Mouse (Mus musculus) adrenal gland (tissue): ENCODE results near the gene Prkar2a.

Source experiments
- intact Hi-C: fragments of 180-260 bp; cut with DNase I; formaldehyde crosslinking; loops from one replicate; pipeline ENCODE4 v1.15.1; 2025

Prkar2a gene

GRCm38 (mm10) chr9:108691846-108692225 is 2.7 kb downstream of the Prkar2a start:
- intact Hi-C loops, result no loop called here

DNA sequence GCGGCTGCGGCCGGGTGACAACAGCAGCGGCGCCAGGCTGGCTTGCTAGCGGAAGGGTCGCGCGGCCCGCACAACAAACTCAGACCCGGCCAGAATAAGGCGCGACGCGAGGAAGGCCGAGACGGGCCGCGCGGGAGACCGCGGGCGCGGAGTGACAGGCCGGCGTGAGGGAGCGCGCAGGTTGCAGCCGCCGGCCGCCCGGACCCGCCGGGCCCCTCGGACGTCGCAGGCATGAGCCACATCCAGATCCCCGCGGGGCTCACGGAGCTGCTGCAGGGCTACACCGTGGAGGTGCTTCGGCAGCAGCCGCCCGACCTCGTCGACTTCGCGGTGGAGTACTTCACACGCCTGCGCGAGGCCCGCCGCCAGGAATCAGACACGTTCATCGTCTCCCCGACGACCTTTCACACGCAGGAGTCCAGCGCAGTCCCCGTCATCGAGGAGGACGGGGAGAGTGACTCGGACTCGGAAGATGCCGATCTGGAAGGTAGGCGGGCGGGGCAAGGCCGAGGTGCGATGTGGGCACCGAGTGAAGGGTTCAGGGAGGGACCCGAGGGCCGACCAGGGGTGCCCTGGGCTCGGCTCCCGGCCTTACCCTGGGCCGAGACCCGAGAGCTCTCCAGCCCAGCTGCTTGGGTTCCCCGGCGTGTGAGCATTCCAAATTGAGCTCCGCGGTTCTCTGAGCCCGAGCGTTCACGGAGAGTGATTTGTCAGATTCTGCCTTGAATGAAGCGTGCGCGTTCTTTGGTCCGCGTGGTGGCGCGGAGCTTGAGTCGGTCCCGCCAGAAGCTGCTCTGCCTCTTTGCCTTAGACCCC is 3.3 kb downstream of the Prkar2a start:
- intact Hi-C loops, result no loop called here

DNA sequence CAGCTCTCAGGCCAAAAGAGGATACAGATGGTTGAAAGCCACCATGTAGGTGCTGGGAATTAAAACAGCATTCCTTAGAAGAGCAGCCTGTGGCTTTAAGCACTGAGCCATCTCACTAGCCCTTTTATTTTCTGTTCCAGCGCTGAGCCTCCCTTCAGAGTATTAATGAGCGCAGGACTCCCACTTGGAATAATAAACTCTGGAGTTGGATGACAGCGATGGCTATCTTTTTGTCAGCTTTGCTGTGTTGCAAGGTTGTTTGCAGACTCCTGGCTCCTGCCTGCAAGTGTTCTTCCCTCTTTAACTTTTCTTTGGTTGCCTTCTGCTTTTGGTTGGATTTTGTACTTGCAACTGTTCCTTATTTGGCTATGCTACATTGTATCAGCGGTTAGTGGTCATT is 4.8 kb downstream of the Prkar2a start:
- intact Hi-C loops, result no loop called here

DNA sequence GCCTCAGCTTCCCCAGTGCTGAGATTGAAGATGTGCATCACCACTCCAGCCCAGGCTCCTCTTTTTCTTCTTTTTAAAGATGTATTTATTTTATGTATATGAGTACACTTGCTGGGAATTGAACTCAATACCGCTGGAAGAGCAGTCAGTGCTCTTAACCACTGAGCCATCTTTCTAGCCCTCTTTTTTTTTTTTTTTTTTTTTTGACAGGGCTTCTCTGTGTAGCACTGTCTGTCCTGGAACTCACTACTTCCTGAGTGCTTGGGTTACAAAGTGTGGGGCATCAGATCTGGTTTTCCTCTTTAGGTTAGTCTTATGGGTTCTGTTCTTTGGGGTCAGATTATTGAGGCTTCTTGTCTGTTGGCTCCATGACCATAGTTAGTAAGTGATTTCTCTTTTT is 5.4 kb downstream of the Prkar2a start:
- intact Hi-C loops, result no loop called here

- intact Hi-C loops, result no loop called here
Observed at GRCm38 (mm10) chr9:108702476-108702875, 13.4 kb downstream of the Prkar2a start.

DNA sequence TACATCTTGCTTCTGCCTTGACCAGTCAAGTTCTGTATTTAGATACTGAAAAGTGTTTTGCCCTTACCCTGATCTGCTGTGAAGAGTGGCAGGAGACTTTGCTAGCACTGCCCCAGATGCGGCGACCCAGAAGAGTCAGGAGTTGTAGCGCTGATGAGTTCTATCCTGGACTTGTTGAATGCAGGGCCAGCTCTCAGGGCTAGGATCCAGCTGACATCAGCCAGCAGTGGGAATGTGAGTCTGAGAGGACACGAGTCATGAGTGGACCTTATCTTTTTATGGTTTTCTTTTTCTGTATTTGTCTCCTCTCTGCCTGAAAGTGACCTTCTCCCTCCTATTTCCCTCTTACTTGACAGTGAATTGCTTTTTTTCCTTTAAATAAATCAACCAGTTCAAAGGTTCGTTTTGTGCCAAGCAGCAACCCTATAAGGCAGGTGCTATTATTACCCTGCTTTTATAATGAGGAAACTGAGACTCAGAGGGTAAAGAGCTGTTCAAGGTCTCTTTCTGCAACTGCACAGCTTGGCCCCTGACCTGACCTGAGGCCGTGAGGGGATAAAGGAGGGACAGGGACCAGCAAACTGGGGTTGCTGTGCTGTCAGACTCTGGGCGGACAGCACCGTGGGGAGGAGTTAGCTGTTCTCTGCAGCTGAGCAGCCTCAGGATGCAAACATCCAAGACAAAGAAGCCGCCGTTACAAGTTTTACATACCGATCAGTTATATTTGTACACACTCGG is 14.4 kb downstream of the Prkar2a start:
- intact Hi-C loops, result no loop called here

GRCm38 (mm10) chr9:108704591-108704990 is 15.5 kb downstream of the Prkar2a start:
- intact Hi-C loops, result no loop called here

GRCm38 (mm10) chr9:108707212-108707611 is 18.1 kb downstream of the Prkar2a start:
- intact Hi-C loops, result no loop called here

GRCm38 (mm10) chr9:108708833-108709232 is 19.7 kb downstream of the Prkar2a start:
- intact Hi-C loops, result no loop called here

- intact Hi-C loops, result no loop called here
Observed at GRCm38 (mm10) chr9:108710767-108711166, 21.7 kb downstream of the Prkar2a start.

GRCm38 (mm10) chr9:108716199-108716598 is 27.1 kb downstream of the Prkar2a start:
- intact Hi-C loops, result no loop called here

- intact Hi-C loops, result no loop called here
Observed at GRCm38 (mm10) chr9:108723751-108724150, 34.6 kb downstream of the Prkar2a start.

DNA sequence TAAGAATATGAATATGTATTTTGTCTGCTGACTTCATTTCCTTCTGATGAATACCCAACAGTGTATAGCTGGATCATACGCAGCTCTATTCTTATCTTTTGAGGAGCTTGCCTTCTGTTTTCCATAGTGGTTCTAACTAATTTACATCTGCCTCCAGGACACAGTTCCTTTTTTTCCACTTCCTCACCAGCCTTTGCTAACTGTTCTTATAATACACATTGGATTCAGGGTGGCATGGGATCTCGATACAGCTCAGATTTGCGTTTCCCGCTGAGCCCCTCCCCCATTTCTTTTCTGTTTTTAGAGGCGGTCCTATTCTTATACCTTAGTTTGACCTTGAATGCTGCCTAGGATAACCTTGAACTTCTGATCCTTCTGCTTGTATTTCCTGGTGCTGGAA is 37.0 kb downstream of the Prkar2a start:
- intact Hi-C loops, result no loop called here

DNA sequence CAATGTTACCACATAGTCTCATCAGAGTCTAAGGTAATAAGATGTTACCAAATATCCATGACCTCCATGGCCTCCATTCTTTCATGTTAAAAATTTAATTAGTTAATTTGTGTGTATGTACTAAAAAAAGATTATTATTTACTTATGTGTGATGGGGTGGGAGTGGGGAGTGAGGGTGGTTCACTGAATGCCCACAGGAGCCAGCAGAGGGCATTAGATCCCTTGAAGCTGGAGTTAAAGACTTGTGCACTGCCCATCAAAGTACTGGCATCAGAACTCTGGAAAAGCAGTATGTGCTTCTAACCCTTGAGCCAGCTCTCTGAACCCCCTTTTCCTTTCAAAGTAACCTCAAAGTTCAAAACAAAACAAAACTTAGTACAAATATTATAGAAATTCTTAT is 39.9 kb downstream of the Prkar2a start:
- intact Hi-C loops, result no loop called here

DNA sequence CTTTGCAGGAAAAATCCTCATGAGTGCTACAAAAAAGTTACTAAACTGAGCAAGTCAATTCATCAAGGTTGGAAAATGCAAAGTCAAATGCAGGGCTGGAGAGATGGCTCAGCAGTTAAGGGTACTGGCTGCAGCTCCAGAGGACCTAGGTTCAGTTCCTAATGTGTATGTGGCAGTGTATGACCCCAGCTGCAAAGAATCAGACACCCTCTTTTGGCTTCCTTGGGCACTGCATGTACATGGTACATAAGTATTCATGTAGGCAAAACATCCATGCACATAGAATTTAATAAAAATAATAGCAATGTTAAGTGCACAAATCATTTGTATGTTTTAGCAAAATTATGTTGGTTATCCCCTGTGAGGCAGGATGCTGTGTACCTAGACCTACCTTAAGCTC is 43.3 kb downstream of the Prkar2a start:
- intact Hi-C loops, result no loop called here

DNA sequence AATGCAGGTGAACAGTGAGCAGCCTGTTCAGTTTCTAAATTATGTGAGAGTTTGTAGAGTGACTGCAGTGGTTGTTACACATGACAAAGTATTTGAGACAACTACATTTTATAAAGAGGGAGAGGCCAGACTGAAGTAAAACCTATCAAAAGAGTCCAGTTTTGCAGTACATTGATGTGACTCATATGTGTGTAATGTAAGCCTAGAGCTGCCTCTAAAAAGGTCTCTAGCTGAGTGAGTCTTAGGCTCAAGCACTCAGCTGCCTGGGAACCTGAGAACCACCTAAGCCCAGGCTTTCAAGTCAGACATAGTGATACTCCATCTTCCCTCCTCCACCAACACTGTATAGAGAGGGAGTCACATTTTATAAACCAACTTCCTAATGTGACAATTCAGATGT is 45.5 kb downstream of the Prkar2a start:
- intact Hi-C loops, result no loop called here

GRCm38 (mm10) chr9:108739239-108739638 is 50.1 kb downstream of the Prkar2a start:
- intact Hi-C loops, result no loop called here

DNA sequence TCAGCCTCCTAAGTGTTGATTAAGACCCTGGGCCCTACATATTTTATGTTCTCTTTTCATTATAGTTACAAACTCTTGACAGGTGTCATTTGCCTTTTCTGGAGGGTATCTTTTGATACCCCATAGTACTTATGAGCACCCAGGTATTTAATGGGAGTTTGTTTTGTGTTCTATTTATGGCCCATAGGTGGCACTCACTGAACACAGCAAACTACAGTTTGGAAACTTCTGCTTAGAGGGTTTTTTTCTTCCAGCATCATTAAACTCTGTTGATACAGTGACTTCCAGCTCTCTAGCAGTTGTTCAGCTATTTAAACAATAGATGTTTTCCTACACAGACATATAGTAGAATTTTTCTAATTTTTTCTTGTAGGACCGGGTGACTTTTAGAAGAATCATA is 50.9 kb downstream of the Prkar2a start:
- intact Hi-C loops, result no loop called here

- intact Hi-C loops, result no loop called here
Observed at GRCm38 (mm10) chr9:108742048-108742447, 52.9 kb downstream of the Prkar2a start.

DNA sequence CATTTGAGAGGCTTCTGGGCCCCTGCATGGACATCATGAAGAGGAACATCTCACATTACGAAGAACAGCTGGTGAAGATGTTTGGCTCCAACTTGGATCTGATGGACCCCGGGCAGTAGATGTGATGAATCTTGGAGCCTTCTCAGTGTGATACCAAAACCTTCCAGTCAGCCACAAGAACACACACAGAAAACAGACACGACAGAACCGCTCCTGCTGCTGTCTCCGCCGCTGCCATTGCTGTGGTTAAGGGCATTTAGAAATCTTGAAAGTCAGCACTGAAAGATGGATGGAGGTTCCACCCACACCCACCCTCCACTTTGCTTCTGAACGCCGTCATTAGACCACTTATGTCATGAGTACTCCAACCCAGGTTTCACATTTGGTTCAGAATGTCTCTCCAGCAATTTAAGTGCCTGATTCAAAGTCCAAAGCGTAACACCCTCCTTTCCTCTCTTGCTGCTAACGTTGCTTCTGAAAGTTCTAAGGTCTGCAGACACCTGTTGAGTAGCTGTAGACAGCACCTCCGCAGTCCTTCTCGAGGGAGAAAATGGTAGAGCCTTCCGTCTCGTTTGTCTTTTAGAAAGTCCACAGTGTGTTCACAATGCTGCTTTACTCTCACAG is 57.9 kb downstream of the Prkar2a start:
- intact Hi-C loops, result no loop called here

GRCm38 (mm10) chr9:108747694-108748093 is 58.6 kb downstream of the Prkar2a start:
- intact Hi-C loops, result no loop called here

DNA sequence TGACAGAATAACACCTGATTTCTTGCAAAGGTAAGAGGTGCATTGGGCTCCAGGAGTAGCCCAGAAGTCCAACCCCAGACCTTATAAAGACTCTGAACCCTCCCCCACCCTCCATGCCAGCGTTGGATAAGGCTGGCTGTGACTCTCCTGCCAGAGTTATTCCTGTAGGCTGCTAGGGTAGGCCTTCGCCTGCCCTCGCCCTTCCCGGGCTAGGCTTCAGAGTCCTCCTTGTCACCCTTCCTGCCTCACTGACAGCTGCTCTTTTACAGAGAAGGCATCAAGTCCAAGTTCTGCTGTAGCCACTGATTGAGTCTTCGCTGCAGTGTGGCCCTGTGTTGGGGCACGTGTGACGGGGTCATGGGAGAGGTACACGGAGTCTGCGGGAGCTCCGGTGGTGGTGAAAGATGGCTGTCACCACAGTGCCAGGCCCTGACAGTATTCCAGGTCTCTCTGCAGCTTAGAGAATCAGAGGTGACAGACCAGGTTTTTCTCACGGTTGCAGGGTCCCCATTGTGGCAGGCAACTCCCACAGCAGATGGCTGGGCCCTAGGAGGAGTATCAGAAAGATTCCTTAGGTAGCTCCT is 59.6 kb downstream of the Prkar2a start:
- intact Hi-C loops, result no loop called here
